Comparison of ENCODE assay signal across 9 mouse cellular contexts in the genomic region with DNA sequence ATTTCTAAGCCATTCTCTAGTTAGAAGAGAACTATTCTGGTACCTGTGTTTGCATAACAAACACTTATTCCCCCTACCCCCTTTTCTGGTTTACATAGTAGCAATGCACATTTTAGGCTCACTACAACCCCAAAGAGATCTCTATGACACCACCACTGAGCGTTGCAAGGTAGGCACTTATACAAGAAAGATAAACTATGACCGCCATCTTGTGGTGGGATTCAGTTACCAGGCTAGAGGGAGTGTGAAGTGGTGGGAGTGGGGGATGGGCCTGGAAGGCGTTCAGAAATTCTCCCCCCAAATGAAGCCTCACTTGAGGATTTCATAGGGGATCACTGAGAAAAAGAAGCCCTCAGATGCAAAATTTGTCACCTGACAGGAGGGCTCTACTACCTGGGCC.
DNase-seq lines count a peak whose midpoint lies in the region; ATAC-seq lines count a peak whose summit lies in the region.
"Had no signal": no experiment of that assay in that cellular context is flagged by ENCODE, and none has a peak within 500 bp of the region (broad histone marks: within the 10 kb centered on the region; RNA-seq: fewer than 3 reads in every experiment).

No protein-coding gene starts in this region.

- no peaks in the 10 kb centered on the region for H3K4me1 ChIP-seq in midbrain, embryonic 16.5 days (ENCODE audit: control insufficient read depth, insufficient read depth, low read length)

- WGBS in midbrain, embryonic 16.5 days = 20% methylated on average over 3 of the region's 3 CpGs

- no peak overlapping the region for H3K9ac ChIP-seq in midbrain, embryonic 16.5 days (ENCODE audit: low read depth, low read length)

- no peaks in the 10 kb centered on the region for H3K36me3 ChIP-seq in midbrain, embryonic 16.5 days (ENCODE audit: control insufficient read depth, insufficient read depth, low read length)

- no peak overlapping the region for H3K4me2 ChIP-seq in midbrain, embryonic 16.5 days (ENCODE audit: low read length)

- DNase-seq in frontal cortex, postnatal 10 days (ENCODE audit: low spot score in 2 of 2) = no peak
- DNase-seq in retina, postnatal 1 day = peak; percentile 48
- no peak for DNase-seq in retina, embryonic 14.5 days (ENCODE audit: low spot score)
- peak; percentile 6 for DNase-seq in layer of hippocampus, adult 9-11 months
- DNase-seq in gastrocnemius, postnatal 4 days (ENCODE audit: low spot score in 2 of 2) = no peak
- no peak for DNase-seq in cerebellum, adult 9-11 months

- H3K4me3 ChIP-seq in midbrain, embryonic 16.5 days (ENCODE audit: low read depth, low read length) = no peak overlapping the region

- H3K9me3 ChIP-seq in midbrain, embryonic 16.5 days (replicated peaks; ENCODE audit: control insufficient read depth, low read length, poor library complexity, severe bottlenecking) = no peaks in the 10 kb centered on the region

- H3K27me3 ChIP-seq in midbrain, embryonic 16.5 days (ENCODE audit: control insufficient read depth, insufficient read depth, low read depth, low read length) = no peaks in the 10 kb centered on the region

- H3K27ac ChIP-seq in midbrain, embryonic 16.5 days (ENCODE audit: low read length) = no peak overlapping the region
- H3K27ac ChIP-seq: macrophage had no signal

- ATAC-seq in frontal cortex, adult (ENCODE audit: low TSS enrichment) = peak; percentile 83
- ATAC-seq in midbrain, embryonic 16.5 days = 0 out of 2 replicates have a peak, but pooled peaks have one; percentile 42

Comparison
In these comparisons a context has a peak if more than half of its experiments do, and no peak if none do; other contexts are left out.
1. DNase-seq: peak in retina, postnatal 1 day (single experiment) and layer of hippocampus, adult 9-11 months (single experiment); none in frontal cortex, postnatal 10 days (0 of 2), retina, embryonic 14.5 days (single experiment), gastrocnemius, postnatal 4 days (0 of 2) and cerebellum, adult 9-11 months (single experiment).